Mouse (Mus musculus) liver, embryonic 14.5 days (tissue): Measurements from ENCODE around the gene Galns.

Experiments
- CTCF ChIP-seq: IDR thresholded peaks from 2 replicates; pipeline ENCODE4 v1.5.1; 2016; ENCODE audit warnings: antibody characterized with exemption, low read depth, control low read depth
- EP300 ChIP-seq: IDR thresholded peaks from 2 replicates; pipeline ENCODE4 v1.6.1; 2016; ENCODE audit warnings: antibody characterized with exemption, low read depth

DNA sequence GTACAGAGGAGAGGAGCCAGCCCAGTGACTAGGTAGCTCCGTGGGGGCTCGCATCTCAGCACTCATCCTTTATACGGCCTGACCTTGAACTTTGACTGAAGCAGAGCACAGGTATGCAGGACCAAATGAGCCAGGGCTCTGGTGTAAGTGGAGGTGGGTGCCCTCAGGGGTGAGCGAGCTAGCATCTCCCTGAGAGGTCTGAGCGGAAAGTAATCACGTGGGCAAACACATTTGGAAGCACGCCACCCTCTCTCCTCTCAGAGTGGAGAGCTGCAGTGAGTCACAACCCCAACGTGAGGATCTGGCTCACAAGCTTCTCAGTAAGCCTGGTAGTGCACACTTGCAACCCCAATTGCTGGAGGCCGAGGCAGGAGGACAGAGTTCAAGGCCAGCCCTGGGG is 30.8 kb upstream of the Galns start:
- TF ChIP-seq CTCF (no peak), EP300 (no peak)
